Comparison of ENCODE assay signal across 8 mouse cellular contexts in genomic region chr1:66815941-66816777, GRCm38 (mm10). TPM values are rescaled to one million over a fixed set of nuclear protein-coding genes. Genes with fewer than 3 reads are reported as not detected.
A peak's percentile ranks its signal among the peaks of the same experiment; 100 is the strongest.
DNase-seq lines count a peak whose midpoint lies in the region; ATAC-seq and TF ChIP-seq lines count a peak whose summit lies in the region.

No protein-coding gene starts in this region.

- peak; percentile 70 for ATAC-seq in common myeloid progenitor, adult 5-6 weeks (replicated peaks; ENCODE audit: low read depth, poor library complexity, severe bottlenecking)
- ATAC-seq in hindbrain, postnatal 0 days: no peak; the same call in 1 of the 2 replicates

- peak overlapping the region; percentile 98 for H3K27ac ChIP-seq in gastrocnemius, adult 2 months
- peak overlapping the region; percentile 95 for H3K27ac ChIP-seq in hindbrain, postnatal 0 days

- peaks cover 3% of the 10 kb centered on the region; the same call in 1 of the 2 replicates for H3K4me1 ChIP-seq in hindbrain, postnatal 0 days (ENCODE audit: insufficient read depth, low read length)

- no peaks in the 10 kb centered on the region for H3K27me3 ChIP-seq in hindbrain, postnatal 0 days (ENCODE audit: insufficient read depth, low read length)

- intact Hi-C loops in gastrocnemius, adult 2 months (cut with DNase I): loop anchor here (2.0 to 5.0 kb wide), 3 partner anchors 34 to 115 kb away; partner anchors contain the start of genes Acadl and Rpe

- H3K4me3 ChIP-seq in gastrocnemius, adult 2 months: peak overlapping the region; percentile 97
- peak overlapping the region; percentile 61 for H3K4me3 ChIP-seq in hindbrain, postnatal 0 days (ENCODE audit: low read length)

- H3K9me3 ChIP-seq in hindbrain, postnatal 0 days (ENCODE audit: low read length): no peaks in the 10 kb centered on the region

- no peak for TF ChIP-seq CTCF in gastrocnemius, adult 2 months (IDR thresholded peaks at IDR 0.05)
- no peak for TF ChIP-seq CTCF in hindbrain, postnatal 0 days (IDR thresholded peaks at IDR 0.05; ENCODE audit: low read depth)

- 1% methylated on average over 39 of the region's 39 CpGs for WGBS in hindbrain, postnatal 0 days

- peak; percentile 72 for DNase-seq in adipocyte (ENCODE audit: low spot score)
- DNase-seq in gastrocnemius, adult 2 months: peak; percentile 78
- DNase-seq in hindbrain, postnatal 0 days (ENCODE audit: low spot score): peak; percentile 67
- peak; percentile 71 to 80 for DNase-seq in left cerebral cortex, adult 18-20 months (ENCODE audit: low spot score in 2 of 2)
- DNase-seq in lung, postnatal 4 days: peak; percentile 61
- DNase-seq in right cerebral cortex, postnatal 10 days (ENCODE audit: low spot score in 2 of 2): peak; percentile 81 to 83
- peak; percentile 41 to 56 for DNase-seq in urinary bladder, postnatal 36 days (ENCODE audit: low spot score in 2 of 2)

- H3K4me2 ChIP-seq in hindbrain, postnatal 0 days (ENCODE audit: low read depth, low read length): peak overlapping the region; percentile 75

- peak overlapping the region; percentile 94 for H3K9ac ChIP-seq in hindbrain, postnatal 0 days (replicated peaks; ENCODE audit: low read length)

- no peaks in the 10 kb centered on the region for H3K36me3 ChIP-seq in hindbrain, postnatal 0 days (ENCODE audit: insufficient read depth, low read length)

RNA-seq across cellular contexts. Expression of gene Kansl1l, which starts 1.2 kb away (rescaled TPM):
- total RNA-seq in common myeloid progenitor, adult 5-6 weeks (2017): 46.3 and 57.1 TPM in 2 replicates
- 10 to 100 TPM; 23.2 to 23.8 TPM for total RNA-seq in gastrocnemius, adult 2 months (2021)
- total RNA-seq in hindbrain, postnatal 0 days (2014; rRNA removed): 16.4 and 19.3 TPM in 2 replicates
- 10.1 and 10.6 TPM in 2 replicates for polyA plus RNA-seq in hindbrain, postnatal 0 days (2015; fragmentation: Nextera tagmentation; extraction: Ambion mirVana)
- 10 to 100 TPM; 17.6 to 18.1 TPM for total RNA-seq in left cerebral cortex, adult 18-20 months (2021)

RNA-seq across cellular contexts. Expression of gene Acadl, which starts 46.9 kb away (rescaled TPM):
- total RNA-seq in common myeloid progenitor, adult 5-6 weeks (2017): 89.4 and 98.8 TPM in 2 replicates
- 100 to 1,000 TPM; 186 to 398 TPM for total RNA-seq in gastrocnemius, adult 2 months (2021)
- total RNA-seq in hindbrain, postnatal 0 days (2014; rRNA removed): 7.5 and 7.8 TPM in 2 replicates
- polyA plus RNA-seq in hindbrain, postnatal 0 days (2015; fragmentation: Nextera tagmentation; extraction: Ambion mirVana): 96.9 and 111 TPM in 2 replicates
- 10 to 100 TPM; 29.9 to 31.4 TPM for total RNA-seq in left cerebral cortex, adult 18-20 months (2021)
